Mouse (Mus musculus) lung, embryonic 14.5 days (tissue): ENCODE measurements at regions not wholly inside any gene's neighbourhood (a gene's known extent, or its start where the extent isn't known, plus 50 kb on each side); places are given as distances from the start of the nearest gene placed in this dataset.

Experiments
- ATAC-seq: fragments of 200-750 bp; cut with Nextera tagmentation; 2 replicates; pipeline ENCODE4 v1.8.0; 2017; ENCODE audit warnings: mild to moderate bottlenecking, moderate TSS enrichment, moderate library complexity; ENCODE audit not compliant: insufficient read depth
- DNase-seq: peaks from one replicate; pipeline ENCODE4 v3.0.0-alpha.2; 2015
- H3K27ac ChIP-seq: fragments of 300-500 bp; sonication (generic); 2 replicates; pipeline ENCODE4 v1.5.1; 2014; ENCODE audit warnings: low read depth, mild to moderate bottlenecking, moderate library complexity
- H3K27me3 ChIP-seq: fragments of 300-500 bp; sonication (generic); 2 replicates; pipeline ENCODE4 v1.6.1; 2014; ENCODE audit warnings: low read length, control low read depth; ENCODE audit not compliant: insufficient read depth
- H3K36me3 ChIP-seq: fragments of 300-500 bp; sonication (generic); 2 replicates; pipeline ENCODE4 v1.6.1; 2014; ENCODE audit warnings: control low read depth; ENCODE audit not compliant: insufficient read depth
- H3K4me1 ChIP-seq: fragments of 300-500 bp; sonication (generic); 2 replicates; pipeline ENCODE4 v1.6.1; 2014; ENCODE audit warnings: antibody characterized with exemption, control low read depth; ENCODE audit not compliant: insufficient read depth
- H3K4me2 ChIP-seq: fragments of 300-500 bp; sonication (generic); 2 replicates; pipeline ENCODE4 v1.6.1; 2014; ENCODE audit warnings: mild to moderate bottlenecking
- H3K4me3 ChIP-seq: fragments of 300-500 bp; sonication (generic); 2 replicates; pipeline ENCODE4 v1.5.1; 2014; ENCODE audit warnings: low read depth, low read length
- H3K9ac ChIP-seq: fragments of 300-500 bp; sonication (generic); 2 replicates; pipeline ENCODE4 v1.6.1; 2014
- H3K9me3 ChIP-seq: fragments of 300-500 bp; sonication (generic); 2 replicates; pipeline ENCODE4 v1.6.1; 2016; ENCODE audit warnings: low read depth, low read length, control low read depth
- CTCF ChIP-seq: IDR thresholded peaks from 2 replicates; pipeline ENCODE4 v1.5.1; 2016; ENCODE audit warnings: antibody characterized with exemption, low read depth
- WGBS: fragments of 180-500 bp; shearing (Covaris S2); extraction: QIAGEN DNeasy Blood & Tissue Kit; methylation state at CpG from one replicate; pipeline ENCODE4 v1.1.7; 2014; 5-methylcytosine and 5-hydroxymethylcytosine counted together

GRCm38 (mm10) chr14:100880103-100880502 lies 320.0 kb downstream of the Prr30 start:
- WGBS: 77% methylated on average over 2 of the region's 2 CpGs
- Histone ChIP-seq H3K9ac (no peak overlapping the region), H3K4me2 (no peak overlapping the region), H3K36me3 (no peaks in the 10 kb centered on the region), H3K4me1 (no peaks in the 10 kb centered on the region), H3K4me3 (no peak overlapping the region), H3K9me3 (no peaks in the 10 kb centered on the region), H3K27me3 (no peaks in the 10 kb centered on the region), H3K27ac (no peak overlapping the region)
- no peak for ATAC-seq
- no peak for TF ChIP-seq CTCF
- DNase-seq: no peak

GRCm38 (mm10) chr14:100867790-100868189 lies 332.3 kb downstream of the Prr30 start:
- peak; percentile 6 for DNase-seq
- Histone ChIP-seq H3K27me3 (no peaks in the 10 kb centered on the region), H3K4me2 (no peak overlapping the region), H3K27ac (no peak overlapping the region), H3K36me3 (no peaks in the 10 kb centered on the region), H3K4me3 (no peak overlapping the region), H3K9me3 (no peaks in the 10 kb centered on the region), H3K4me1 (no peaks in the 10 kb centered on the region), H3K9ac (no peak overlapping the region)
- no peak for TF ChIP-seq CTCF
- 45% methylated on average over 3 of the region's 3 CpGs for WGBS
- no peak for ATAC-seq

GRCm38 (mm10) chr14:100864792-100865191 lies 335.3 kb downstream of the Prr30 start:
- ATAC-seq (no peak), DNase-seq (no peak)
- Histone ChIP-seq H3K4me3 (no peak overlapping the region), H3K4me2 (no peak overlapping the region), H3K9ac (no peak overlapping the region), H3K9me3 (no peaks in the 10 kb centered on the region), H3K27me3 (no peaks in the 10 kb centered on the region), H3K36me3 (no peaks in the 10 kb centered on the region), H3K4me1 (no peaks in the 10 kb centered on the region), H3K27ac (no peak overlapping the region)
- 64% methylated on average over 2 of the region's 2 CpGs for WGBS
- TF ChIP-seq CTCF: no peak

- ATAC-seq (no peak), DNase-seq (no peak)
- Histone ChIP-seq H3K36me3 (no peaks in the 10 kb centered on the region), H3K4me1 (no peaks in the 10 kb centered on the region), H3K4me2 (no peak overlapping the region), H3K27me3 (no peaks in the 10 kb centered on the region), H3K27ac (no peak overlapping the region), H3K9ac (no peak overlapping the region), H3K4me3 (no peak overlapping the region), H3K9me3 (no peaks in the 10 kb centered on the region)
- TF ChIP-seq CTCF: no peak
- 77% methylated on average over 1 of the region's 1 CpGs for WGBS
Observed at GRCm38 (mm10) chr14:100864164-100864563, 336.0 kb downstream of the Prr30 start.

- Histone ChIP-seq H3K4me2 (no peak overlapping the region), H3K4me3 (no peak overlapping the region), H3K4me1 (no peaks in the 10 kb centered on the region), H3K27me3 (no peaks in the 10 kb centered on the region), H3K36me3 (no peaks in the 10 kb centered on the region), H3K27ac (no peak overlapping the region), H3K9me3 (no peaks in the 10 kb centered on the region), H3K9ac (no peak overlapping the region)
- 67% methylated on average over 3 of the region's 3 CpGs for WGBS
- ATAC-seq (no peak), DNase-seq (no peak)
- TF ChIP-seq CTCF: no peak
Observed at GRCm38 (mm10) chr14:100842828-100843227, 357.3 kb downstream of the Prr30 start.
